Mouse (Mus musculus) ZHBTc4 (cell line): ENCODE measurements around the gene Rnf5.
A peak's percentile ranks its signal among the peaks of the same experiment; 100 is the strongest.

ENCODE experiments used
- DNase-seq: peaks from one replicate; pipeline ENCODE4 v3.0.0-alpha.2; 2011; ENCODE audit warnings: low read depth, low spot score

The Rnf5 gene

DNA sequence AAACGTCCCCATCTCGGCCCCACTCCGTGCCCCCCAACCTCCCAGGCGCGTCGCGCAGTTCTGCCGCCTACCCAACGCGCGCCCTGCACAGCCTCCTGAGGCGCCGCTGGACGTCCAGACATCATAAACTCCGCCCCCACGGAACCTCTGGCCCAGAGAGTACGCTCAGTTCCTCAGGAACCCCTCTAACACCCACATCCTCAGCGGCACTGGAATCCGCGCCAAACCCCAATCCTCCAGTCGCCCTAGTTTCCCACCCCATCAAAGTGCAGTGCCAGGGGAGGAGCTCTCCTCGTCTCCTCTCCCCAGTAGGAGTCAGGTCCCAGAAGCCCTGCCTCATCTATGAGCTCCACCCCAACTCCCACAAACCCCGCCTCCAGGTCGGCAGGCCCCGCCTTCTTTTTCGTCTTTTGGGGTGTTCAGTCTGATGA, 28.8 kb upstream of the Rnf5 start:
- peak; percentile 83 for DNase-seq

DNA sequence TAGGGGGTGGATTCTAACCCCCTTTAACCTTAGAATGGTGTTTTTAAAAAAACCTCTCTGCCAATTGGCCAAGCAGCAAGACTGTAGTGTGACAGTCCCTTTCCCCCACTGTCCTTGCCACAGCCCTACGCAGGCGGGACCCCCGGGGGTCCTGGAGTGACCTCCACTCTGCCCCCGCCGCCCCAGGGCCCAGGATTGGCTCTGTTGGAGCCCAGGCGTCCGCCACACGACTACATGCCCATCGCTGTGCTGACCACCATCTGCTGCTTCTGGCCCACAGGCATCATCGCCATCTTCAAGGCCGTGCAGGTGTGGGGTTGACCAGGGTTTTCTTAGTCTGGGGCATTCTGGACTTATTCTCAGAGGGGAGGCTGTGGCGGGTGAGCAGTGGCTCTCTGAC, 28.2 kb upstream of the Rnf5 start:
- DNase-seq = no peak

DNA sequence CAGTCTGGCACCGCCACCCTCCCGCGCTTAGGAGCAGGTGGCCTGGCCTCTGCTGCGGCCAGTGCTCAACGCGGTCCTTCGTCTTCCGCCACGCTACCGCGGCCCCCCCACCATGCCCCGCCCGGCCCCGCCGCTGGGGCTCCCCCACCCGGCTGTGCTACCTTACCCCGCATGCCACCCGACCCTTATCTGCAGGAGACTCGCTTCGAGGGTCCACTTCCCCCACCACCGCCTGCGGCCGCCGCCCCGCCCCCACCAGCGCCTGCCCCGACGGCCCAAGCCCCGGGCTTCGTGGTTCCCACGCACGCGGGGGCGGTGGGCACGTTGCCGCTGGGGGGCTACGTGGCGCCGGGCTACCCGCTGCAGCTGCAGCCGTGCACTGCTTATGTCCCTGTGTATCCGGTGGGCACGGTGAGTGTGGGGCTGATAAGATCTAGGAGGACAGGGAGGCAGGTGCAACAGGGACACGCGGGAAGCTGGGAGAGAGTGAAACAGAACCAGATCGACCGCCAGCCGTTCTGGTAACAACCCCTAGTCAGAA, 27.3 kb upstream of the Rnf5 start:
- no peak for DNase-seq

DNA sequence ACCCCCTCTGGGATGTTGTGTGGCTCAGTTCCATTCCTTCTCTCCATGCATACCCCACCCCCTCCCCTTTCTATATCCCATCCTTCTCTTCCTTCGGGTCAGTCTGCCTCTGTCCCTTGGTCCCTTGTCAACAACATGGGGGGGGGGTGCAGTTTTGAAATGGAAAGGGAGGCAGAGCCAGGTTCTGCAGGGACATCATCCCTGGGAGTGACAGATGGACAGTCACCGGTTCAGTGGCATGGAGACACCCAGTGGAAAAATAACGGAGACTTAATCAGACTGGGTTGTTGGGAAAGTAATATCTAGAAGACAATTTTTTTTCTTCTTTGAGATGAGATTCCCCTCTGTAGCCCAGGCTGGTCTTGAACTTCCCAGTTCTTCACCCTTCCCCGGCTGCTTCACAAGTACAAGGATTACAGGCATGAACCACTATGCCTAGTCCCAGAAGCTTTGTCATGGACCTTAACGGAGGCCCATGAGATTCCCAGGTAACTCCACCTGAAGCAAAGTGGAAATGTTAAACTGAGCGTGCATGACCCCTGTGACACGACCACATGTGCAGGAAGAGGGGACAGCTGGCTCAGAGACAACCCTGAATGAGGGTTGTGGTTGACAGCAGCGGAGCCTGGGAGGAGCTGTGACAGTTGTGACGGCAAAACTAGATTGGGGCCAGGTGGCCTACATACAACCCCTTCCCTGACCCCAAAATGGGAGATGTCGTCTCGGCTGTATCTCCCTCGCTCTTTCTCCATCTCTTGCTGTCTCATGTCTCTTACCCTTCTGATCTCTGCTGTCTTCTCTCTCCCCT, 26.5 kb upstream of the Rnf5 start:
- no peak for DNase-seq

DNA sequence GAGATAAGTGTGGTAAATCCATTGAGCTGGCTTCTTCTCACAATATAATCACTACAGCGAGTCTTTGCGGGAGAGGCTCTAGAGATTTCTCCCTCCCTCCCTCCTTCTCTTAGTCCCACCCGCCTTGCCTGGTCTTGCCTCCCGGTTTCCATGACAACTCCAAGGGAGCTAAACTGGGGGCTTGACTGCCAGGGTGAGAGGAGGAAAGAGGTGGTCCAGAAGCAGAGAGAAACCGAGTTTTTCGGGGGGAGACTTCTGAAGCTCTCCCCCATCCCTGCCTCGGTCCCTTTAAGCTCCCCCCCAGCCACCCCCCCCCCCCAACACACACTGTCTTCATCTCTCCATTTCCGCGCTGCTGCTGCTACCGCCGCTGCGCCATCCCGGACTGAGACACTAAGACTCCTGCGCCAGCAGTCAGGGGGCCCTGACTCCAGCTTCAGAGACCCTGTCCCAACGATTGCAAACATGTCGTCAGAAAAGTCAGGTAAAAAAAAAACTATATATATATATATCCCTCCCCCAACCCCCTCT, 25.8 kb upstream of the Rnf5 start, which contains the start of gene Prrt1:
Gene Prrt1, plus strand, starts transcription at position 313 of the 531 bp plus-strand sequence.
- peak; percentile 56 for DNase-seq

DNA sequence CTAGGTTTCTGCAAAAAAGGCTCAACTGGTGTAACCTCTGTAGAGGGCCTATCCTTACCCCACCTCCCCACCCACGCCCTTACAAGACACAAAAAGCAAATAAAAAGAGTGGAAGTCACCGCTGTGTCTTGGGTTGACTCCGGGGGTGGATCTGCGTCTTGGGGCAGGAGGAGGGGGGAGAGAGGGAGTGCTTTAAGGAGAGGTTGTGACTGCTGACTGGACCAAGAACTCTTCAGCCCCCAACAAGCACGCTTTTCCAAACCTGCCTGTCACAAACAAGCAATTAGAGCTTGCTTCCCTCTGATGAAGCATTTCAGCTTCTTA, 25.1 kb upstream of the Rnf5 start:
- DNase-seq = no peak

DNA sequence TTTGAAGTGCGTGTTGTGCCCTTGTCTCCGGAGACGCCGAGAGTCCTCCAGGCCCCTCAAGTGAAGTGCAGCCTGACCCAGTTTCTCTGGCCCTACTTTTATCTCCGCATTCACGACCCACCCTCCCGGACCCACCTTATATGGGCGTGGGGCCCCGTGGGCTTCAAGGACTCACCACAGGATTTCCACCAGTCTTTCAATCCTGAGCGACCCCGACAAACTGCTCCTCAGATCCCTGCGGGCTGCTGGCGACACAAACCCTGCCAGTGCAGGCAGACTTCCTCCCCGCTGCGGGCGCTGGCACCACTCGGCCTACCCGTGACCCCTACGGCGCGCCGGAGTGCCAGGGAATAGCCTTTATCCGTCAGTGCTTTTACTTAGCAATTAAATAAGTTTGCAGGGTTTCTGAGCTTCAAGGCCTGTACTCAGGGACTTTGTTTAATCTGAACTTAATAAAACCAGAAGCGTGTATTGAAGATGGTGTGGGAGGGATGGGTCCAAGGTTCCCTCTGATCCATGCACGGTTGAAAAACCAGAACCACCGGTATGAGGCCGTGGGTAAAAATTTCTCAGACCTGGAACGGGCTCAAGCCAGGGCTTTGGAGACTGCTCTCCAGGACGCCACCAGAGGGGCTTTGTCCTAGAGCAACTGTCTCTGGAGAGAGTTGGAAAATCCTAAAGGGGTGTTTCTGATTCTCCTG, 24.6 kb upstream of the Rnf5 start, which contains the start of gene Ppt2:
Gene Ppt2, minus strand, starts transcription at position 568 of the 701 bp plus-strand sequence.
- no peak for DNase-seq

DNA sequence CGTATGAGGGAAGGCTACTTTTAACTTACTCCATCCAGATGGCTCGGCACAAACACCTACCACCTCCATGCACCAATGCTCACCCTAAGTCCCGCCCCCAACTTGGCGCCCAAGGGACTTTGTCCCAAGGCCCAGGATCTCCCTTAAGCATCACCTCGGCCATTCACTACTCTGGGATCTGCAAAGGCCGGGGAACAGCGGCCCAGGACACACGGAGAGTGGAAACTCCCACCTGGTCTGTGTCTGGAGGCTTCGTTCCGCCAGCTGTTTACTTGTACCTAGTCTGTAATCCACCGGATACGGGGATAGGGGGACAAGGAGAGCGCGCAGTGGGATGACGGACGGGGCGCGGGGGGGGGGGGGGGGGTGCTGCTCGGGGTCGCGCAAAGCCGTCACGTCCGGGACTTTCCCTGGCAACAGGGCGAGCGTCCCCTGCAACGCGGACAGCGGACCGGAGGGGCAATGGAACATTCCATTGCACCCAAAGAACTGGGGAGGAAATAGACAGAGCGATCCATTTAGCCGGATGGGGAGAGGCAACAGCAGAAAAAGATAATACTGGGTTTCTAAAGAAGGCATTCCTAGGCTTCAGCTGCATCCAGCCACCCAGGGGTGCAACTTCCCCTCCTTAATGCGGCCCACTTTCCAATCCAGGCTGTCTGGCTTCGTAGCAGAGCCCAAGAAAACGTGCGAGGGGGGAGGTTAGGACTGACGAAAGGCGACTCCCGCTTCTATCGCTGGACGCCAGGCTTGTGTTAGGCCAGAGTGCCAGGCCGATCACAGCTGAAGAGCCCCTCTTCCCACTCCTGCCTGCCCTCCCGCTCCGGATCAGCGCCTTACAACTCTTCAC, 23.8 kb upstream of the Rnf5 start:
- DNase-seq = peak; percentile 85

DNA sequence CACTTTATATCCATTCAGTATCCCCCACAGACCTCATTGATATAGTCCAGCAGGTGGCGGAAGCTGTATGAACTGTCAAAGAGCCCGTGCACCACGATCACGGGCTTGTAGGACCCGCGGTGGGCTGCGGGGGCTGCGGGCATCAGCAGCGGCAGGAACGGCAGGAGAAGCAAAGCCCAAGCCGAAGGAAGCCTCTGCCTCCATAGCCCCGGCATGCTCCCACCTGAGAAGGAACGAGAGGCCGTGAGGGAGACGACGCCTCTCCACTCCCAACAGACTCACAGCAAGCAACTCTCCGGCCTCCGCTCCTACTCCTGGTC, 23.2 kb upstream of the Rnf5 start:
- DNase-seq = peak; percentile 55

DNA sequence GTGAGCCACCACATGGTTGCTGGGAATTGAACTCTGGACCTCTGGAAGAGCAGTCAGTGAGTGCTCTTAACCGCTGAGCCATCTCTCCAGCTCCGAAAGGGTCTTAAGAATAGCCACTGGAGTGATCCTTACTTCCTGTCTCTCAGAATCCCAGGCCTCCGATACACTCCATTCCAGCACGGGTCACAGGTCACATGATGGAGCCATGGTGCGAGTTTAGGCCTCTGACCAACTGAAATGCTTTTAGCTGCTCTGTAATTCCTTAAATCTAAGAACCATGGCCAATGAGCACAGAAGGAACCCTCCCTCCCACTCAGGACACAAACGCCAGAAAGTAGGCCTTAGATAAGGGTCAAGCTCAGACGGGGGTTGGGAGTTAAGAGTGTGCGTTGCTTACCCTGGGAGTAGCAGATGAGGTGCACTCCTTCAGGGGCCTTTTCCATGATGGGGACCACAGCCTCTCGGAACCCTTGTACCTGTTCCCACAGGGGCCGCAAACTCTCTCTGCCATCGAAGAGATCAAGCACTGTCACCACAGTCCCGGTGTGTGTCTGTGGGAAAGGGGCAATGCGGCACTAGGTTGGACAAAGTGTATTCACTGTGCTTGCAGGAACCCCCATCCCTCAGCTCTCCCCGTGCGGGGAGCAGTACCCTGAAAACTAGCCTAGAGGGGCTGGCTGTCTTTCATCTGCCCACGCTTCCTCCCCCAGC, 22.7 kb upstream of the Rnf5 start:
- no peak for DNase-seq

DNA sequence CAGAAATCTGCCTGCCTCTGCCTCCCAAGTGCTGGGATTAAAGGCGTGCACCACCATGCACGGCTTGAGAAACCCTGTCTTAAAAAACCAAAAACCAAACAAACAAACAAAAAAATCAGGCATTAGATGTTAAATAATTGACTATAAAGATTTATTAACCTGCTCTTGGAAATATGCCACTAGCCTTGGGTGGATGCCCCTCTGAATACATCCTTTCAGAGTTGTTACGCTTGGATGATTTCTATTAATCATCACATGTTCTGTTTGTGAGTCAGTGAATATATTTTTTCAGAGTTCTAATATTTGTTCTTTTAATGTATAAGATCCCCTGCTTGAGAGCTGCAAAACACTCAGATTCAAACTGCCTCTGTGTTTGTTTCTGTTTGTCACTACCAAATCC, 21.5 kb upstream of the Rnf5 start:
- DNase-seq = no peak

DNA sequence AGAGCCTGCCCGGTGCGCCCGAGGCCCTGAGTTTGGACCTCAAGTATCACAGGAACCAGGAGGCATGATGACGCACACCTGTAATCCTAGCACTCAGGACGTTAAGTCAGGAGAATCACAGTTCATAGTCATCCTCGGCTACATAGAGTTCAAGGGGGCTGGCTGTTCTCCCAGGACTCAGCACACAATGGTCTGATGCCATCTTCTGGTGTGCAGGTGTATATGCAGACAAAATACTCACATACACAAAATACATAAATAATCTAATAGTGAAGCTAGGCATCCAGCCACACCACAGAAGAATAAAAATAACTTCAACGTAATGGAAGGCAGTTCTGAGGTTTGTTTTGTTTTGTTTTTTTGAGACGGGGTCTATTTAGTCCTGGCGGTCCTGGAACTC, 19.7 kb upstream of the Rnf5 start:
- DNase-seq = no peak

DNA sequence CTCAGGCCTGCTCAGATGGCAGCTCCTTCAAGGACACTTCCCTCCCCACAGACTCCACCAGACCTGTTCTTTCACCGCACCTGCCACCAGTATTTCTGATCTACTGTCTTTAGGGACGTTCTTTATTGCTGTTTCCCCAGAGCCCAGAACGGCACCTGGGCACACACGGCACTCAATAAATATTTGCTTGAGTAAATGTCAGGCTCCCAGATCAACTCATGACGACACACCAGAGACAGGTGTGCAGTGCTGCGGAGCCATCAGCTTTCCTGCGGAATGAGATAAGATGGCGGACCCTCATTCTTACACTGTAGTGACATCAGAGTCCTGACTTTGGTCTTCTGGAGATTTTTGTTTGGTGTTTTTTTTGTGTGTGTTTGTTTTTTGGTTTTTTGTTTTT, 17.5 kb upstream of the Rnf5 start:
- no peak for DNase-seq

DNA sequence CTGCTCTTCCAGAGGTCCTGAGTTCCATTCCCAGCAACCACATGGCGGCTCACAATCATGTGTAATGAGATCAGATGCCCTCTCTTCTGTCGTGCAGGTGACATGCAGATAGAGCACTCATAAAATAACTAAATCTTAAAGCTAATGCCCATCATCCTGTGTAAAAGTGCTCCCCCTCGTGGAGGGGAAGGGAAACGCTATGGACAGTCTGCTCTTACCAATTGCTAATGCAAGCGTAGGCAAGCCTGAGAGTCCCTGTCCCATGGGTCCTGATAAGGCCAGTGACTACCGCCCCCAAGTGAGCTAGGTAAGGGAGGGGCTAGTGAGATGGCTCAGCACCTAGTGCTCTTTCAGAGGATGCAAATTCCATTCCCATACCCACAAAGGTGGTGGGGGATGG, 15.5 kb upstream of the Rnf5 start:
- DNase-seq = peak; percentile 84

DNA sequence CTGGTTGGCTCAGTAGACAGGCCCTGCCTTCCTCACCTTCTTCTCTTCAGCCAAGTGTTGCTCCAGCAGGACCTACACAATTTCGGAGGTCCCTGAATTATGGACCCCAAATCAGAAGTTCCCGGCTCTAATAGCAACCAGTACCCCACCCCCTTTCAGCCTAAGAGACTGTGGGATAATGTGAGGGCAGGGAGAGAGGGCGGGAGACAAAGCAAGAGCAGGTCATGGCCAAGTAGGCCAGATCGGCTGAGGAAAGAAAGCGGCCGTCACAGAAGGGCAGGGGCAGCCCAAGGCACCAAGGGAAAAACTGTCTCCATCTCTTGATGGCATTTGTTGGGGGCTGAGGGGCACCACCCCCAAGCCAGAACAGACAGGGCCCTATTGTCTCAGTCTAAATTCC, 12.4 kb upstream of the Rnf5 start, which contains the start of gene Egfl8:
Gene Egfl8, minus strand, starts transcription at position 101 of the 400 bp plus-strand sequence.
- DNase-seq = no peak

DNA sequence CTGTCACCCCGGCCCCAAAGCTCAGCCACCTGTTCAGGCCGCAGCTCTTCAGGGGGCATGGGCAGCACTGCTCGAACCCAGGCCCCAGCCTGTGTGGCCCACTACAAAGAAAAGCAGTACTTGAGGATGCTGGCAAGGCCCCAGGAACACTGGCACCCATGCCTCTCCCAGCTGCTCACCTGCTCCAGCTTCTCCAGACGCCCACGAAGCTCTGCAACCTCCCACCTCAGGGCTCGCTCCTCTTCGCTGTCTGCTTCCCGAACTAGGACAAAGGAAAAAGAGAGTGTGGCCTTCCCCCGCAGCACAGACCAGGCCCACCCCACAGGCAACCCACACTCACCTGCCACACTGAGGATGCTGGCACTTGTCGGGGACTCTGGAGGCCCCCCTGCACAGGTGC, 10.3 kb upstream of the Rnf5 start:
- DNase-seq = no peak

DNA sequence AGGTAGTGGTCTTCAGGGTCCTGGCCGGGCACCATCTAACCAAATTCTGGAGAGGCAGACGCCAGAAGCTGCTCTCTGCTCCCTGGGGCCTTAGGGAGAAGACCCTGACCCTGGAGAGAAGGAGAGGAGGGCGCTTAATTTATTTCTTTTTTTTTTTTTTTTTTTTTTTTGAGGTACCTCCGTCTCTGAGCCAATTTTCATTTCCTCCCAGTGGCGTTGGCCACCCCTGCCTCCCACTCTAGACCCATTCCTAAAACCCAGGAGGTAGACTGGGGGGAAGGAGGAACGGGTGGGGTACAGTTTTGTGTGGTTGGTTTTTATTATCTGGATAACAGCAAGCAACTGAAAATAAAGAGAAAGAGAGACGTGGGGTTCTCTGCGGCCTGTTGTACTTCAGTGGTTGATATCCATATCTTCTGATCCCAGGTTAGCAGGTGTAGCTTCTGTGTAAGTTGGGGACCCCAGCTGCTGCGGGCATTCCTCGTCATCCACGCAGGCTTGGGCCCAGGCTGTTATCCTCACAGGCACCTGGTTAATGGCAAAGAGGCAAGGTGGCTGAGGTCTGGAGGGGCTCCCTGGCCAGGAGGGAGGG, 9.7 kb upstream of the Rnf5 start:
- DNase-seq = no peak

DNA sequence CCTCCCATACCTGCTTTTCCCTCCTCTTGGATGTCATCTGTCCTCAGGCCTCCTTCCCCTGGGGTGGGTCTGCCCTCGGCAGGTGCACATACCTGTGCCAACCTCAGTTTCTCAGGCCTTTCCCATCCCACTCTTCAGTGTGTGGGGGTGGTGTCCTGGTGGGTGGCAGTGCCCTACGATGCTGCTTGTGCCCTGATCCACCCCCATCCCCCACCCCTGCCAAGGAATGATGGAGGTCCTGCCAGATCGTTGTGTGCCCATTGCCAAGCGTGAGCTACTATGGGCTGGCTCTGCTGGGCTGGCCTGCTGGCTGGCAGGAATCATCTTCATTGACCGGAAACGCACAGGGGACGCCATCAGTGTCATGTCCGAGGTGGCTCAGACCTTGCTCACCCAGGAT, 7.6 kb upstream of the Rnf5 start:
- no peak for DNase-seq

DNA sequence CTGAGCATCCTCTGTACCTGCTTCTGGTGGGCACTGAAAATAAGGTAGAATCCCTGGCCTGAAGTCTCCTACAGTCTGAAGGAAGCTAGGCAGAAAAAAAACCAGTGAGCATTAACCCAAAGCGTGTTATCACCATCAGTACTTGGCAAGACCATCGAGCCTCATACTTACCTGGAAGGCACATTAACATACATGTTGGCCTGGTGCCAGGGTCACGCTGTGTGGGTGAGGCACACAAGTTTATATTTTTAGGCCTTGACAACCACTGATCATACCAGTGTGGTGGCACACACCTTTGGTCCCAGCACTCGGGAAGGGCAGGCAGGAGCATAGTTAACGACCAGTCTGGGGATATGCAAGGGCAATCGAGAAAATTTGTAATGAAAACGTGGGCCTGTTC, 4.5 kb upstream of the Rnf5 start:
- DNase-seq = no peak

DNA sequence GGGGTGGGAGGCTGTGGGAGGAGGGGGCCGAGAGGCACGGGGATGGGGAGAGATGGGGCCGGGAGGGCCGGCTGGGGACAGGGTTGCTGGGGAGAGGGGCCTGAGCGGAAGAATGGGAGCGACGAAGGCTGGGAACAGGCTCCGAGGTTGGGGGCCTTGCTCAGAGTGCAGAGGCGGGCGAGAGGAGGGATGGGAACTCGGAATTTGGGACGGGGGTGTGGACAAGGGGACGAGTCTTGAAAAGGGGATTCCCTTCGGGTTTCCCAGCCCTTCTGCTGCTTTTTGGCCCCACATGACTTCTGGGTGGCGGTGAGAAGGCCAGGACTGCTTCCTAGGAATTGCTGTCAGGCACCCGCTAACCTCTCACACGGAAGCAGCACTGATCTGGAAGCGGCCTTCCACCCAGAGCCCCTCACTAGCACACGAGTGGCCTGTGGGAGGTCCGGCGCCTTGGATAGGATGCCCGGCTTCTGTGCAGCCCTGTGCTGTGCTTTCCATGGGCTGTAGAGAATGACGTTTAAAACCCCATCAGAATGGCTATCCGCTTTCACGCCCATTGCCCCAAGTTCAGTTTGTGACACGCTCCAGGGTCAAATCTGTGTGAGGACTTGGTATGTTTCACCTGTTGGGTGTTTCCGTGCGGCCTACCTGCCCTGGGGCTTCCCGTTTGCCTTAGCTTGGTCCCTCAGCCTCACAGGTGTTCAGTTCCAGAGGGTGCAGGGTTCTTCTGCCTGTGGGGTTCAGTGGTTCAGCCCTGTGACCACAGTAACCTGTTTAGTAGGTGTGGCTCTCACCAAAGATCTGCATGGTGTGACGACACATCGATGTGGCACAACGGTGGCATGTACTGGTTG, 2.9 kb upstream of the Rnf5 start:
- no peak for DNase-seq
